Mouse (Mus musculus): ENCODE results near the gene Ccdc33.

Ccdc33 gene

GRCm38 (mm10) chr9:58087277-58087998 lies 31.2 kb downstream of the Ccdc33 start:
- no peak for DNase-seq

GRCm38 (mm10) chr9:58086861-58087260 lies 31.8 kb downstream of the Ccdc33 start:
- no peak for DNase-seq

GRCm38 (mm10) chr9:58086203-58086602 lies 32.4 kb downstream of the Ccdc33 start:
- DNase-seq: no peak

- no peak for DNase-seq
Observed at GRCm38 (mm10) chr9:58085074-58085473, 33.5 kb downstream of the Ccdc33 start.

GRCm38 (mm10) chr9:58084586-58084985 lies 34.0 kb downstream of the Ccdc33 start:
- no peak for DNase-seq

- no peak for DNase-seq
Observed at GRCm38 (mm10) chr9:58074561-58074960, 44.1 kb downstream of the Ccdc33 start.

- DNase-seq: no peak
Observed at GRCm38 (mm10) chr9:58067546-58067945, 51.1 kb downstream of the Ccdc33 start.

- DNase-seq: no peak
Observed at GRCm38 (mm10) chr9:58066731-58067095, 51.9 kb downstream of the Ccdc33 start.

GRCm38 (mm10) chr9:58065977-58066730 lies 52.5 kb downstream of the Ccdc33 start:
- DNase-seq: no peak

GRCm38 (mm10) chr9:58065532-58065931 lies 53.1 kb downstream of the Ccdc33 start:
- DNase-seq: no peak

- no peak for DNase-seq
Observed at GRCm38 (mm10) chr9:58063531-58063930, 55.1 kb downstream of the Ccdc33 start, which contains the start of gene Stra6. Gene Stra6 (plus strand): TSS chr9:58063788.

- DNase-seq: peak; percentile 63 to 65
Observed at GRCm38 (mm10) chr9:58060677-58061667, 57.7 kb downstream of the Ccdc33 start.

- DNase-seq: no peak
Observed at GRCm38 (mm10) chr9:58059920-58060319, 58.7 kb downstream of the Ccdc33 start.

GRCm38 (mm10) chr9:58055666-58056065 lies 63.0 kb downstream of the Ccdc33 start:
- DNase-seq: no peak

- no peak for DNase-seq
Observed at GRCm38 (mm10) chr9:58054032-58054431, 64.6 kb downstream of the Ccdc33 start.

- DNase-seq: no peak
Observed at GRCm38 (mm10) chr9:58053544-58053943, 65.1 kb downstream of the Ccdc33 start.

- DNase-seq: peak; percentile 54 to 65
Observed at GRCm38 (mm10) chr9:58053102-58053501, 65.5 kb downstream of the Ccdc33 start.

GRCm38 (mm10) chr9:58051937-58052336 lies 66.7 kb downstream of the Ccdc33 start:
- no peak for DNase-seq

GRCm38 (mm10) chr9:58049861-58050260 lies 68.8 kb downstream of the Ccdc33 start:
- DNase-seq: no peak

- no peak for DNase-seq
Observed at GRCm38 (mm10) chr9:58049186-58049585, 69.4 kb downstream of the Ccdc33 start.

GRCm38 (mm10) chr9:58048621-58049020 lies 70.0 kb downstream of the Ccdc33 start:
- no peak for DNase-seq

GRCm38 (mm10) chr9:58047061-58047460 lies 71.6 kb downstream of the Ccdc33 start:
- peak; percentile 51 to 81 for DNase-seq

- DNase-seq: no peak
Observed at GRCm38 (mm10) chr9:58045646-58046045, 73.0 kb downstream of the Ccdc33 start.
